ENCODE assay signal across 20 mouse cellular contexts in the genomic region with DNA sequence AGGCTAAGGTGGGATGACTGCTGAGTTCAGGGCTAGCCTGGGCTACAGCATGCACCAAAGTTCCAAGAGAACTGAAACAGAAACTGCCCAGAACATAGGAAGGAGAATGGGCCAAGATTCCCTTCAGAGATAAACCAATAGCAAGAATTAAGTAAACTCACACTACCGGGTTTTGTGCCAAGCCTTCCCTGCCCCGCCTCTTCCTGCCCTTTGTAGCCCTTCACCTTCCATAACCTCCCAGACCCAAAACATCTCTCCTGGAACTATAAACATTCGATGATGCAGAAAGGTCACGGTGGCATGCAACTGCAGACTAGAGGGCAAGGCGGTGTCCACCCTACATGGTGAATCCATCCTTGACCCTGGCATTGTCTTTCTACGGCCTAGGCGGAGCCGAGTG.
"Had no signal": no experiment of that assay in that cellular context is flagged by ENCODE, and none has a peak within 500 bp of the region (broad histone marks: within the 10 kb centered on the region; RNA-seq: fewer than 3 reads in every experiment).

No protein-coding gene starts in this region.

- H3K4me1 ChIP-seq: intestine, embryonic 15.5 days; kidney, embryonic 15.5 days; liver, embryonic 15.5 days; neural tube, embryonic 13.5 days had no signal

- H3K27me3 ChIP-seq: intestine, embryonic 15.5 days; kidney, embryonic 15.5 days; liver, embryonic 15.5 days; midbrain, embryonic 13.5 days; neural tube, embryonic 13.5 days had no signal

- H3K9me3 ChIP-seq: intestine, embryonic 15.5 days; kidney, embryonic 15.5 days; liver, embryonic 15.5 days; midbrain, embryonic 10.5 days; midbrain, embryonic 13.5 days; neural tube, embryonic 13.5 days had no signal

- ATAC-seq: intestine, embryonic 15.5 days; midbrain, embryonic 13.5 days; midbrain, embryonic 16.5 days had no signal

- H3K4me2 ChIP-seq: intestine, embryonic 15.5 days; kidney, embryonic 15.5 days; liver, embryonic 11.5 days; liver, embryonic 15.5 days; lung, embryonic 14.5 days; midbrain, embryonic 13.5 days; neural tube, embryonic 13.5 days had no signal

- H3K9ac ChIP-seq: intestine, embryonic 15.5 days; kidney, embryonic 15.5 days; liver, embryonic 15.5 days; lung, embryonic 14.5 days; midbrain, embryonic 13.5 days; neural tube, embryonic 13.5 days had no signal

- H3K27ac ChIP-seq: intestine, embryonic 15.5 days; kidney, embryonic 15.5 days; left cerebral cortex, adult 2 months; liver, embryonic 15.5 days; macrophage; midbrain, embryonic 10.5 days; midbrain, embryonic 13.5 days; neural tube, embryonic 13.5 days; stomach, postnatal 0 days had no signal

- DNase-seq: kidney, adult 11 months; kidney, adult 8-10 months; kidney, postnatal 10 days; kidney, postnatal 36 days; layer of hippocampus, postnatal 36 days; lung, embryonic 14.5 days; thymus, adult 18-20 months; thymus, postnatal 4 days had no signal

- H3K36me3 ChIP-seq: liver, embryonic 15.5 days had no signal

- H3K4me3 ChIP-seq: intestine, embryonic 15.5 days; kidney, embryonic 15.5 days; left cerebral cortex, adult 2 months; liver, embryonic 15.5 days; midbrain, embryonic 10.5 days; midbrain, embryonic 13.5 days; myocyte; neural tube, embryonic 13.5 days had no signal
